Mouse (Mus musculus) cerebellum, adult 2 months (tissue): Measurements from ENCODE around the gene Zbtb18. TPM values are rescaled to one million over a fixed set of nuclear protein-coding genes. Genes with fewer than 3 reads are reported as not detected.

ENCODE experiments used
- DNase-seq, 2 experiments: peaks; one replicate each; pipeline ENCODE4 v3.0.0; 2021
- H3K27ac ChIP-seq: fragments of 200-500 bp; 2 replicates; pipeline ENCODE4 v1.5.1; 2012; ENCODE audit warnings: low read length, control low read depth, inconsistent platforms; ENCODE audit not compliant: insufficient read depth
- H3K27me3 ChIP-seq: fragments of 200-500 bp; 2 replicates; pipeline ENCODE4 v1.6.1; 2012; ENCODE audit warnings: inconsistent platforms, mild to moderate bottlenecking, low read length, moderate library complexity; ENCODE audit not compliant: control insufficient read depth, insufficient read depth
- H3K4me1 ChIP-seq: fragments of 200-500 bp; 2 replicates; pipeline ENCODE4 v1.6.1; 2011; ENCODE audit warnings: low read length; ENCODE audit not compliant: control insufficient read depth, insufficient read depth
- H3K4me3 ChIP-seq: fragments of 200-500 bp; replicated peaks from 2 replicates; pipeline ENCODE3; 2011; ENCODE audit warnings: mild to moderate bottlenecking, low read depth, low read length, control low read depth; ENCODE audit not compliant: insufficient read depth
- CTCF ChIP-seq: fragments of 200-500 bp; IDR thresholded peaks from 2 replicates; pipeline ENCODE4 v1.5.1; 2011; ENCODE audit warnings: low read depth, mild to moderate bottlenecking, control low read depth, low read length, moderate library complexity, borderline replicate concordance; ENCODE audit not compliant: insufficient read depth
- POLR2A ChIP-seq: fragments of 200-500 bp; IDR thresholded peaks from 2 replicates; pipeline ENCODE4 v1.6.1; 2011; ENCODE audit warnings: low read length, control low read depth, borderline replicate concordance; ENCODE audit not compliant: insufficient read depth
- WGBS: fragments of 180-500 bp; shearing (Covaris S2); methylation state at CpG from one replicate; pipeline ENCODE4 v1.1.7; 2018; 5-methylcytosine and 5-hydroxymethylcytosine counted together
- polyA plus RNA-seq: library from polyadenylated mRNA; depleted of rRNA; stranded (reverse); fragments of >200 nt; gene quantifications from 2 replicates; pipeline ENCODE4 v1.2.3, GENCODE M21; 2012

Gene Zbtb18
- polyA plus RNA-seq, 1 experiment = 193 TPM

DNA sequence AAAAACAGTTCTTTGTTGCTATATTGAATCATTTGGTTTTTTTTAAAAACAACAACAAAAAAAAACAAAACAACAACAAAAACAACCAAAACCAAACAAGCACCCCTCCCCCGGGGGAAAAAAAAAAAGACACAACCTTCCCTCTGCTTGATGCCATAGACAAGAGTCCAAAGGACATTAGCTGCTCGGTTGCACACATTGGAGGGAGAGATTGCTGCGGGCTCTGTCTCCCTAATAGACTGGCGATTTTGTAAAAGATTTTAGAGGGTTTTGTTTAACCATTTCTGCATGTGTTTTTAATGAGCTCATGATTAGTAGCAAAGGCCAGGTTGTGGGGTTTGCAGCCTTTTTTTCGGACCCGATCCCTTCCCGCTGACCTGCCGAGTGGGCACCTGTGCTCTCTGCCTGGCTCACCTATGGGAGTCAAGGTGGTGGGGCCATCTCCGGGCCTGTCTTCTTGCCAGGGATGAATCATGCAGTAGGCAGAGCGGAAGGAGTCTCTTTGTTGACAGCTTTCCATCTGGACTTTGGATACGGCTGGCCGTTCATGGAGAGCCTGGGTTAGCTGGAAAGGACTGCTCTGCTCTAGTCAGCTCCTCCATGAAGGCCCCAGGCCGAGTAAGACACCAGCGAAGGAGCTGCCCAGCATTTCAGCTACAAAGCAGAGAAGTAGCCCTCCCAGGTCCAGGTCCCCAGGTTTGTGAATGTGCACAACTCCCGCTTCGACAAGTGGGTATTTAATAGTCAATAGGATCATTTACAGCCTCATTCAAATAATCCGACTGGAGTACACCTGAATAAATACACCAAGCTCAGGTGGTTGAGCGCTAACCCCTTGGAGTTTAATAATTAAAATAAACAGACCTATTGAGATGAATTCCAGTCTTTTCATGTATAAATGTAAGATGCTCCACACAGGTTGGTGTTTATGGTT lies 16.6 kb downstream of the Zbtb18 start:
- 12% methylated on average over 18 of the region's 18 CpGs for WGBS
- peak; percentile 32; the same call in 1 of the 2 replicates for TF ChIP-seq POLR2A
- TF ChIP-seq CTCF = no peak
- H3K27ac ChIP-seq = peak overlapping the region; percentile 100
- H3K4me3 ChIP-seq = peak overlapping the region; percentile 12
- H3K4me1 ChIP-seq = peaks cover 45% of the 10 kb centered on the region
- H3K27me3 ChIP-seq = no peaks in the 10 kb centered on the region
- DNase-seq = peak; percentile 94 to 99

DNA sequence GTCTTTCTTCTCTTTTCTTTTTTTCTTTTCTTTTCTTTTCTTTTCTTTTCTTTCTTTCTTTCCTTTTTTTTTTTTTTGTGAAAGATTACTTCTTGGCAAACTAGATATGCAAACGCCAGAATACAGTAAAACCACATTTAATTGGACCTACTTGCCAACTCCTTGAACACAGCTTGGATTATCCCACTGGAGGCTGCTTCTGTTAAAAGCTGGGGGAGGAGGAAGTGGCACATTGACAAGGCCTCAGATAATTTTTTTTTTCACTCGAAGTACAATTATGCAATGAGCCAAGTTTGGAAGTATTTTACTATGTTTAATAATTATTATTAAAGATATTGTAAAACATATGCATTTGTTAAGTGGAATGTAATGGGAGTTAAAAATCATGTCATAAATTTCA lies 17.4 kb downstream of the Zbtb18 start:
- H3K4me1 ChIP-seq = peaks cover 49% of the 10 kb centered on the region
- no peak overlapping the region for H3K4me3 ChIP-seq
- 8% methylated on average over 2 of the region's 2 CpGs for WGBS
- DNase-seq = no peak
- TF ChIP-seq CTCF (no peak), POLR2A (no peak)
- no peak overlapping the region; the same call in 1 of the 2 replicates for H3K27ac ChIP-seq
- H3K27me3 ChIP-seq = no peaks in the 10 kb centered on the region

- no peak for DNase-seq
- peaks cover 19% of the 10 kb centered on the region for H3K4me1 ChIP-seq
- 65% methylated on average over 8 of the region's 8 CpGs for WGBS
- H3K4me3 ChIP-seq = no peak overlapping the region
- H3K27ac ChIP-seq = no peak overlapping the region
- H3K27me3 ChIP-seq = no peaks in the 10 kb centered on the region
- TF ChIP-seq POLR2A (no peak), CTCF (no peak)
These were observed 25.0 kb downstream of the Zbtb18 start for GRCm38 (mm10) chr1:177467150-177467549.

- H3K27ac ChIP-seq = no peak overlapping the region
- no peak for DNase-seq
- H3K4me3 ChIP-seq = no peak overlapping the region
- H3K27me3 ChIP-seq = no peaks in the 10 kb centered on the region
- peaks cover 15% of the 10 kb centered on the region for H3K4me1 ChIP-seq
- 60% methylated on average over 5 of the region's 5 CpGs for WGBS
- no peak for TF ChIP-seq POLR2A
- no peak for TF ChIP-seq CTCF
These were observed 26.3 kb downstream of the Zbtb18 start for GRCm38 (mm10) chr1:177468436-177468835.

DNA sequence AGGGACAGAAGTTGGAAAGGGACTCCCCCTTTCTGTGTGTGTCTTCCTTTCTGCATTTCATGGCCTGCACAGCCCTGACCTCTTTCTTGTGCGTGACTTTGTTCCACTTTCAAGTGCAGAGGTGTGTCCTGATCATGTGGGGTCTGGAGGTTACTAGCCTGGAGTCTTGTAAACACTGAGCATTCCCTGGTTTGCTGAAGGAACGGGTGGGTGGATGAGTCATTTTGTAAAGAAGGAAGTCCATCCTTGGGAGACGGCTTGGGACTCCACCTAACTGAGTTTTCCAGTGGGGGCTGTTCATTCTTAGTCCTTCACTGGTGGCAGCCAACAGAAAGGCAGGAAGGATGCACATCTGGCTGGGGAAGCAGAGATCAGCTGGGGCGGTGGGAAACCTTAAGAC lies 27.9 kb downstream of the Zbtb18 start:
- TF ChIP-seq CTCF = no peak
- TF ChIP-seq POLR2A = no peak
- WGBS = 91% methylated on average over 4 of the region's 4 CpGs
- H3K27me3 ChIP-seq = no peaks in the 10 kb centered on the region
- no peak for DNase-seq
- H3K4me1 ChIP-seq = peaks cover 8% of the 10 kb centered on the region
- no peak overlapping the region for H3K27ac ChIP-seq
- no peak overlapping the region for H3K4me3 ChIP-seq

DNA sequence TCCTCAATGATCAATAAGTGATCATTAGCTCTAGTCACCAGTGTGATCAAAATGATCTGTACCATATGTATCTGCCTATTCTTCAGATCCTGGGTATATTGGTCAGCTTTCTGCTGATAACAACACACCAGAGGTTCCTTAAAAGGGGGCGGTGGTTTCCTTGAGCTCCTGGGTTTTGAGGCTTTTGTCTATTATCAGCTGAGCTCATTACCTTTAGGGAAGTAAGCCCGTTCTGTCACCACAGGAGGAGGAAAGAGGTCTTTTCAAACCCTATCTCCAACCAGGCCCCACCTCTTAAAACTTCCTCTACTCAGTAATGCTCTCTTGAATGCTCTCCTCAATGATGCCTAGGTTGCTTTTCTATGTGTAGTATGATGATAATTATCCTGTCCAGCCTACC lies 28.8 kb downstream of the Zbtb18 start:
- DNase-seq = no peak
- Histone ChIP-seq H3K27me3 (no peaks in the 10 kb centered on the region), H3K27ac (no peak overlapping the region), H3K4me3 (no peak overlapping the region), H3K4me1 (peaks cover 8% of the 10 kb centered on the region)
- TF ChIP-seq POLR2A (no peak), CTCF (no peak)
- 92% methylated on average over 2 of the region's 2 CpGs for WGBS

- Histone ChIP-seq H3K4me1 (peaks cover 7% of the 10 kb centered on the region), H3K27me3 (no peaks in the 10 kb centered on the region), H3K4me3 (no peak overlapping the region), H3K27ac (no peak overlapping the region)
- DNase-seq = no peak
- 90% methylated on average over 13 of the region's 13 CpGs for WGBS
- no peak for TF ChIP-seq CTCF
- no peak for TF ChIP-seq POLR2A
These were observed 33.5 kb downstream of the Zbtb18 start for GRCm38 (mm10) chr1:177475542-177476197.

GRCm38 (mm10) chr1:177478578-177478977 lies 36.4 kb downstream of the Zbtb18 start:
- H3K4me1 ChIP-seq = peaks cover 7% of the 10 kb centered on the region
- WGBS = 92% methylated on average over 2 of the region's 2 CpGs
- no peak for TF ChIP-seq CTCF
- no peak for TF ChIP-seq POLR2A
- no peaks in the 10 kb centered on the region for H3K27me3 ChIP-seq
- DNase-seq = no peak
- H3K4me3 ChIP-seq = no peak overlapping the region
- H3K27ac ChIP-seq = no peak overlapping the region
